26 mouse cellular contexts compared by ENCODE assay signal in genomic region chrX:11277083-11277482, GRCm38 (mm10). TPM values are rescaled to one million over a fixed set of nuclear protein-coding genes. Genes with fewer than 3 reads are reported as not detected.
"Had no signal": no experiment of that assay in that cellular context is flagged by ENCODE, and none has a peak within 500 bp of the region (broad histone marks: within the 10 kb centered on the region; RNA-seq: fewer than 3 reads in every experiment).

No protein-coding gene starts in this region.

- H3K4me1 ChIP-seq: liver, embryonic 13.5 days; liver, embryonic 15.5 days; megakaryocyte, embryonic 14.5 days; midbrain, embryonic 13.5 days; neural tube, embryonic 12.5 days; stomach, embryonic 15.5 days had no signal

- H3K4me3 ChIP-seq: liver, embryonic 13.5 days; liver, embryonic 15.5 days; megakaryocyte, embryonic 14.5 days; midbrain, embryonic 13.5 days; neural tube, embryonic 12.5 days; stomach, embryonic 15.5 days had no signal

- H3K9ac ChIP-seq: liver, embryonic 13.5 days; liver, embryonic 15.5 days; liver, postnatal 0 days; midbrain, embryonic 13.5 days; neural tube, embryonic 12.5 days; stomach, embryonic 15.5 days had no signal

- H3K36me3 ChIP-seq: liver, embryonic 13.5 days; liver, embryonic 15.5 days; midbrain, embryonic 13.5 days; neural tube, embryonic 12.5 days; stomach, embryonic 15.5 days had no signal

- H3K27ac ChIP-seq: liver, embryonic 13.5 days; liver, embryonic 15.5 days; macrophage; midbrain, embryonic 13.5 days; neural tube, embryonic 12.5 days; stomach, embryonic 15.5 days; stomach, postnatal 0 days had no signal

- ATAC-seq: liver, postnatal 0 days; lung, postnatal 0 days; midbrain, embryonic 13.5 days; midbrain, embryonic 16.5 days had no signal

- DNase-seq: liver, embryonic 13.5 days; liver, postnatal 0 days; lung, postnatal 14 days; lung, postnatal 36 days; right cerebral cortex, postnatal 14 days; thymus, adult 2 months; thymus, postnatal 25 days; thymus, postnatal 4 days had no signal

- H3K27me3 ChIP-seq: liver, embryonic 13.5 days; liver, embryonic 15.5 days; neural tube, embryonic 12.5 days; stomach, embryonic 15.5 days had no signal

- H3K9me3 ChIP-seq: liver, embryonic 13.5 days; liver, embryonic 15.5 days; megakaryocyte, embryonic 14.5 days; midbrain, embryonic 13.5 days; neural tube, embryonic 12.5 days; stomach, embryonic 15.5 days had no signal

- H3K4me2 ChIP-seq: liver, embryonic 11.5 days; liver, embryonic 13.5 days; liver, embryonic 15.5 days; midbrain, embryonic 11.5 days; midbrain, embryonic 13.5 days; neural tube, embryonic 12.5 days; stomach, embryonic 15.5 days had no signal

RNA-seq across cellular contexts. Expression of gene H2al1a, which starts 22.0 kb away (rescaled TPM):
- total RNA-seq: megakaryocyte progenitor cell, adult 5-6 weeks; monocyte, adult 5-6 weeks; neutrophil, adult 5-6 weeks had no signal
- polyA plus RNA-seq: liver, embryonic 11.5 days; liver, embryonic 13.5 days; liver, embryonic 15.5 days; liver, postnatal 0 days; lung, postnatal 0 days; macrophage; midbrain, embryonic 11.5 days; midbrain, embryonic 13.5 days; midbrain, embryonic 16.5 days; neural tube, embryonic 12.5 days; neural tube, embryonic 14.5 days; spleen, adult 2 months; stomach, embryonic 15.5 days; stomach, postnatal 0 days; thymus, adult 2 months; urinary bladder, adult 2 months had no signal

RNA-seq across cellular contexts. Expression of gene H2al1b, which starts 25.1 kb away (rescaled TPM):
- total RNA-seq: megakaryocyte progenitor cell, adult 5-6 weeks; monocyte, adult 5-6 weeks; neutrophil, adult 5-6 weeks had no signal
- polyA plus RNA-seq: liver, embryonic 11.5 days; liver, embryonic 13.5 days; liver, embryonic 15.5 days; liver, postnatal 0 days; lung, postnatal 0 days; macrophage; midbrain, embryonic 11.5 days; midbrain, embryonic 13.5 days; midbrain, embryonic 16.5 days; neural tube, embryonic 12.5 days; neural tube, embryonic 14.5 days; spleen, adult 2 months; stomach, embryonic 15.5 days; stomach, postnatal 0 days; thymus, adult 2 months; urinary bladder, adult 2 months had no signal

RNA-seq across cellular contexts. Expression of gene H2al1c, which starts 28.4 kb away (rescaled TPM):
- total RNA-seq: megakaryocyte progenitor cell, adult 5-6 weeks; monocyte, adult 5-6 weeks; neutrophil, adult 5-6 weeks had no signal
- polyA plus RNA-seq: liver, embryonic 11.5 days; liver, embryonic 13.5 days; liver, embryonic 15.5 days; liver, postnatal 0 days; lung, postnatal 0 days; macrophage; midbrain, embryonic 11.5 days; midbrain, embryonic 13.5 days; midbrain, embryonic 16.5 days; neural tube, embryonic 12.5 days; neural tube, embryonic 14.5 days; spleen, adult 2 months; stomach, embryonic 15.5 days; stomach, postnatal 0 days; testis, adult 2 months; thymus, adult 2 months; urinary bladder, adult 2 months had no signal

RNA-seq across cellular contexts. Expression of gene H2al1d, which starts 31.5 kb away (rescaled TPM):
- total RNA-seq: megakaryocyte progenitor cell, adult 5-6 weeks; monocyte, adult 5-6 weeks; neutrophil, adult 5-6 weeks had no signal
- polyA plus RNA-seq: liver, embryonic 11.5 days; liver, embryonic 13.5 days; liver, embryonic 15.5 days; liver, postnatal 0 days; lung, postnatal 0 days; macrophage; midbrain, embryonic 11.5 days; midbrain, embryonic 13.5 days; midbrain, embryonic 16.5 days; neural tube, embryonic 12.5 days; neural tube, embryonic 14.5 days; spleen, adult 2 months; stomach, embryonic 15.5 days; stomach, postnatal 0 days; testis, adult 2 months; thymus, adult 2 months; urinary bladder, adult 2 months had no signal

RNA-seq across cellular contexts. Expression of gene H2al1e, which starts 34.7 kb away (rescaled TPM):
- total RNA-seq: megakaryocyte progenitor cell, adult 5-6 weeks; monocyte, adult 5-6 weeks; neutrophil, adult 5-6 weeks had no signal
- polyA plus RNA-seq: liver, embryonic 11.5 days; liver, embryonic 13.5 days; liver, embryonic 15.5 days; liver, postnatal 0 days; lung, postnatal 0 days; macrophage; midbrain, embryonic 11.5 days; midbrain, embryonic 13.5 days; midbrain, embryonic 16.5 days; neural tube, embryonic 12.5 days; neural tube, embryonic 14.5 days; spleen, adult 2 months; stomach, embryonic 15.5 days; stomach, postnatal 0 days; thymus, adult 2 months; urinary bladder, adult 2 months had no signal
